Mouse (Mus musculus): Measurements from ENCODE around the gene Sirt3.

GRCm38 (mm10) chr7:140879355-140879754 is 2.8 kb downstream of the Sirt3 start:
- TF ChIP-seq GATA1 (IDR thresholded peaks at IDR 0.05; ENCODE audit: borderline replicate concordance, low read length) (no peak), FLI1 (IDR thresholded peaks at IDR 0.05; ENCODE audit: low read length) (0 out of 2 replicates have a peak, but pooled peaks have one; percentile 28)

All from megakaryocyte, embryonic 14.5 days (primary cell).